Mouse (Mus musculus) stomach, embryonic 16.5 days (tissue): Measurements from ENCODE around the gene Ift81. TPM values are rescaled to one million over a fixed set of nuclear protein-coding genes. Genes with fewer than 3 reads are reported as not detected.

Experiments
- ATAC-seq: fragments of 200-750 bp; cut with Nextera tagmentation; 2 replicates; pipeline ENCODE4 v1.8.0; 2017; ENCODE audit warnings: moderate number of reproducible peaks, moderate TSS enrichment; ENCODE audit not compliant: insufficient read depth, low FRiP score
- H3K27ac ChIP-seq: fragments of 300-500 bp; sonication (generic); 2 replicates; pipeline ENCODE4 v1.5.1; 2014; ENCODE audit warnings: low read length
- H3K27me3 ChIP-seq: fragments of 300-500 bp; sonication (generic); 2 replicates; pipeline ENCODE4 v1.6.1; 2014; ENCODE audit warnings: low read length, control low read depth, mixed read lengths; ENCODE audit not compliant: control insufficient read depth, insufficient read depth
- H3K36me3 ChIP-seq: fragments of 300-500 bp; sonication (generic); 2 replicates; pipeline ENCODE4 v1.6.1; 2014; ENCODE audit warnings: low read length; ENCODE audit not compliant: control insufficient read depth, insufficient read depth
- H3K4me1 ChIP-seq: fragments of 300-500 bp; sonication (generic); 2 replicates; pipeline ENCODE4 v1.6.1; 2014; ENCODE audit warnings: low read length, control low read depth, mixed read lengths; ENCODE audit not compliant: control insufficient read depth, insufficient read depth
- H3K4me2 ChIP-seq: fragments of 300-500 bp; sonication (generic); 2 replicates; pipeline ENCODE4 v1.6.1; 2014; ENCODE audit warnings: low read depth, low read length, mixed read lengths
- H3K4me3 ChIP-seq: fragments of 300-500 bp; sonication (generic); replicated peaks from 2 replicates; pipeline ENCODE4 v1.5.1; 2014; ENCODE audit warnings: mild to moderate bottlenecking, low read length
- H3K9ac ChIP-seq: fragments of 300-500 bp; sonication (generic); 2 replicates; pipeline ENCODE4 v1.6.1; 2014; ENCODE audit warnings: low read length
- H3K9me3 ChIP-seq: fragments of 300-500 bp; sonication (generic); replicated peaks from 2 replicates; pipeline ENCODE4 v1.6.1; 2016; ENCODE audit warnings: low read length, control low read depth; ENCODE audit not compliant: control insufficient read depth
- WGBS: fragments of 180-500 bp; shearing (Covaris S2); extraction: QIAGEN DNeasy Blood & Tissue Kit; methylation state at CpG from one replicate; pipeline ENCODE4 v1.1.7; 2014; 5-methylcytosine and 5-hydroxymethylcytosine counted together
- polyA plus RNA-seq: library from polyadenylated mRNA; unstranded; fragments of >200 nt; fragmentation: Nextera tagmentation; extraction: Ambion mirVana; gene quantifications from 2 replicates; pipeline ENCODE4 v1.2.1, GENCODE M21; 2015

Gene Ift81
- polyA plus RNA-seq, 1 experiment from 2014 or later = 36.0 TPM

DNA sequence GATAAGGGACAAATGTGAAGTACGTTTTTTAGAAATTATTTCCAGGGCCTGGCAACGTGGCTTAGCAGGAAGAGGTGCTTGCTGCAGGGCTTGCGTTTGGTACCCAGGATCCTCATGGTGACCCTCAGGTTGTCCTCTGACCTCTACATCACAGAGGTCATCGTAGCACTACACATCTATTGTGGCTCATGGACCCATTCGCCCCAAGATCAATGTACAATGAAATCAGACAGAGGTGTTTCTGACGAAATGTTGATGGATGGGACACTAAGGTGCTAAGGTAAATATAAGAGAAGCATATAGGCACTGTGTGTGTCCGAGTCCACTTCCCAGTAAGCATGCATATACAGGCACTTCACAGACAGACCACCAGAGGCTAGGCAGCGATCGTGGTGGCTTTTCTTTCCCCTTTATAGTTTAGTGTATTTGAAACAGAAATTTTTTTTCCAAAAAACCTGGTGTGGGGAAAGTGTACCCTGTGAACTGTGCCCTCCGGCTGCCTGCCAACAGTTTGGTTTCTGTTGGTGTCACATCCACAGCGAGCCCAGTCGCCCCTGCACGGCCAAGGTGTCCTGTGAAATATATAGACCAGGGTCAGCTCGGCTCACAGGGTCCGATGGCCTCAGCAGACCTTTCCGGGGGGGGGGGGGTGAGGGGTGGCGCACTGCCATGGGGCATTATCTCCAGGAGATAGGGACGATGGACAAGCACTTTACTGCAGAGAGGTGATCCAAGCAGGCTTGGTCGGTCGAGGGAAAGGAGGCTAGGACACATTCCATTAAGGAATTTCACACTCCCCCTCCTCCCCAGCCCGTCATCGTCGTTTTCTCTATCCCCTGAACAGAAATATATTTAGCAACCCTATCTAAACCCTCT lies 93.8 kb downstream of the Ift81 start:
- Histone ChIP-seq H3K27me3 (no peaks in the 10 kb centered on the region), H3K27ac (no peak overlapping the region), H3K4me2 (no peak overlapping the region), H3K4me3 (no peak overlapping the region), H3K4me1 (peaks cover 18% of the 10 kb centered on the region), H3K36me3 (no peaks in the 10 kb centered on the region), H3K9me3 (no peaks in the 10 kb centered on the region), H3K9ac (no peak overlapping the region)
- ATAC-seq = no peak
- 40% methylated on average over 23 of the region's 23 CpGs for WGBS

DNA sequence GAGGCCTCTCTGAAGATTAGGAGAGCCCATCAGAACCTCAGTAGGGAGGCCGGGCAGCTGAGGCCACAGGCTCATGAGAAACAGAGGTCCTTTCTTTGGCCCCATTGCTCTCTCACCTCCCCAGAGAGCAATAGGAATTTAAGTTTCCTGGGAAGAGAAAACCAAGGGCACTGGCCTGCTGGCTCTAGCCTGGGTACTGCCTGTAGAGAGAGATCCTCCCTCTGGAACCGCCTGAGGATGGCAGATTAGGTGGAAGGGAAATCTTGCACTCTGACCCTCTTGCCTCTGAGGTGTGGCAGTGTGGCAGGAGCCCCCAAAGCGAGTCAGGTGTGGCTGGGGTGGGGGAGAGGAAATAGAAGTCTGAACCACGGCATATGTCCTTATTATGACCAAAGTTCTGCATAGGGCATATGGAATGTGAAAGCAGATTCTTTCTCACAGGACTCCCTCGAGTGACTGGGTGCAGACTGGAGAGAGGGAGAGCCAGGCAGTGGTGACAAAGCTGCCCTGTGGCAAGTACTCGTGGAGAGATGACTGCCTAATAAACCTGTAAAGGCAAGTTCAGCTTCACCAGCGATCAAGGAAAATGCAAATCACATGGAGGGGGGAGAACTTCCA lies 95.2 kb downstream of the Ift81 start:
- no peak for ATAC-seq
- Histone ChIP-seq H3K9me3 (no peaks in the 10 kb centered on the region), H3K27me3 (no peaks in the 10 kb centered on the region), H3K36me3 (no peaks in the 10 kb centered on the region), H3K4me2 (no peak overlapping the region), H3K27ac (peak overlapping the region; percentile 11; the same call in 1 of the 2 replicates), H3K4me1 (peaks cover 12% of the 10 kb centered on the region), H3K9ac (no peak overlapping the region), H3K4me3 (no peak overlapping the region)
- WGBS = 43% methylated on average over 7 of the region's 7 CpGs

DNA sequence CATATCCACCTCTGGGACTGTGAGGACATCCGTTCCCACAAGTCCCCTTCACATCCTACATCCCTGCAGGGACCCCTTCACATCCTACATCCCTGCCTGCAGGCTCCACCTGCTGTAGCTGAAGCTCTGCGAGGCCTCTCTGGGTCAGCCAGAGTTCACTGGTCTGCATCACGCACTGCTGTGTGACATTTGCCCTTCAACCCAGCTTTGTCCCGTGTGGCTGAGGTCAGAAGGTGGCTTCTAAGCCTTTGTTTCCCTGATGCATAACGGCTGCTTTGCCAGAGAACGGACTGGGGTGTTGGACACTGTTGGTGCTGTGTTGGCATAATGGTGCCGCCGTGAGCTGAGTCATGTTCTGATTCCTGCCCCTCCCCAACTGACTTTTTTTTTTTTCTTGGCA lies 96.1 kb downstream of the Ift81 start:
- no peaks in the 10 kb centered on the region for H3K27me3 ChIP-seq
- H3K9me3 ChIP-seq = no peaks in the 10 kb centered on the region
- no peak overlapping the region for H3K27ac ChIP-seq
- 25% methylated on average over 8 of the region's 8 CpGs for WGBS
- H3K4me2 ChIP-seq = no peak overlapping the region
- peaks cover 19% of the 10 kb centered on the region for H3K4me1 ChIP-seq
- H3K36me3 ChIP-seq = no peaks in the 10 kb centered on the region
- ATAC-seq = no peak
- no peak overlapping the region for H3K9ac ChIP-seq
- no peak overlapping the region for H3K4me3 ChIP-seq

DNA sequence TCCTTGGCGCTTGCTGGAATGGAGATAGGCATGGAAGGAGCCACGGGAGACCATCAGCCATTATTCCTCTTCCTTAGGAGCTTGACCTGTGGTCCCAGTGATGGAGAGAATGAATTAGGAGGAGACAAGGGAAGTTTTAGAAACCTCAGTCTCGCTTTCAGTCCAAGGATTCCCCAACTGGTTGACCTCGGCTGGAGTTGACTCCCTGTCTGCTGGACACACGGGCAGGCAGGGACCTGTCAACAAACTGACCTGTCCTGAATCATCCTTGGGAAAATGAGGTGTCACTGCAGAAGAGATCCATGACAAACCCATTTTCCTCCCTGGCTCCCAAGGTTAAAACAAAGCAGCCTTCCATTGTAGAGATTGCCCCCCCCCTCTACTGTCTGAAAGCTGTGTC lies 97.4 kb downstream of the Ift81 start:
- Histone ChIP-seq H3K4me2 (no peak overlapping the region), H3K27ac (no peak overlapping the region), H3K36me3 (no peaks in the 10 kb centered on the region), H3K4me3 (no peak overlapping the region), H3K4me1 (peaks cover 21% of the 10 kb centered on the region), H3K9ac (no peak overlapping the region), H3K27me3 (no peaks in the 10 kb centered on the region), H3K9me3 (no peaks in the 10 kb centered on the region)
- 85% methylated on average over 5 of the region's 5 CpGs for WGBS
- ATAC-seq = no peak

DNA sequence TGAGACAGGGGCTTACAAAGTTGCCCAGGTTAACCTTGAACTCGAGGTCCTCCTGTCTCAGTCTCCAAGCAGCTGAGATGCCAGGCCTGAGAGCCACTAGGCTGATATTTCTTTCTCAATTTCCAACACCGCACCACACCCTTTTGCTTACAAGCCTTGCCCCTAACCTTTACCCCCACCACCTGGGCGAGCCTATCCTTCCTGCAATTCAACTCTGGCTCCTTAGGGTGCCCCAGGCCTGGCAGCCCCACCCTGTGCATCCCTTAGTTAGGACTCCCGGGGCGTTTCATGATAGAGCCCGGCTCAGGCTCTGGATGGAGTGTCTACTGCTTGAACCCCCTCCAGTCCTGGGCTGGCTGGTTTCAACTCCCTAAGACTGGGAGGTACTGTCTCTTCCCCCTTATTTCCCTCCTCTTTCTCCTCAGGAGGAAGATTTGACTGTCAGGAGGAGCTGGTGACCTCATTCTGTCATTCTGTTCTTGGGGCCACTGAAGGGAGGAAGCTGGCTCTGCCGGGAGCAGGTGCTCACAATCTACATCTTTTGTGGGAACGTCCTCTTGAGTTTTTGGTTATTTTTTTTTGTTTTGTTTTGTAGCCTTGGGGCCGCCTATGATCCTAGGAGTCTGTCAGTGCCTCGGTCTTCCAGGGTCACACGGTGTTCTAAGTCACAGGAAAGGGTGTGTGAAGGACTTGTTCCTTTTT lies 98.1 kb downstream of the Ift81 start:
- 70% methylated on average over 11 of the region's 11 CpGs for WGBS
- Histone ChIP-seq H3K4me3 (no peak overlapping the region), H3K9ac (no peak overlapping the region), H3K27me3 (no peaks in the 10 kb centered on the region), H3K4me2 (no peak overlapping the region), H3K4me1 (peaks cover 28% of the 10 kb centered on the region), H3K27ac (no peak overlapping the region), H3K36me3 (no peaks in the 10 kb centered on the region), H3K9me3 (no peaks in the 10 kb centered on the region)
- ATAC-seq = peak; percentile 18; the same call in 1 of the 2 replicates

DNA sequence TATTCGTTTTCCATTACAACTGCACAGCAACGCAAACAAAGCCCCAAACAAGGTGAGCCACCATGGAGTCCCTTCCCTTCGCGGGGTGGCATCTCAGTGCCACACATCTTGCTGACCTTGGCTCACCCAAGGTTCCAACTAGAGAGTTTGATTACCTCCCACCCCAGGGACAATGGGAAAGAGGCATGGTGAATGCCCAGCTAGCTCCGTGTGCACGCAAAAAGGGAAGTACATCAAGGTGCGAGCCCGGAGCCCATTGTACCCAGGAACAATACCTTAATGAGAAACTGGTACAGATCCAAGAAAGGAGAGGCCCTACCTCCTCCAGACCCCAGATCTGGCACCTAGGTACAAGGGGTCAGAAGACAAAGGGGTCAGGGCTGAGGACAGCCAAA lies 100.2 kb downstream of the Ift81 start:
- Histone ChIP-seq H3K9ac (no peak overlapping the region), H3K4me3 (no peak overlapping the region), H3K4me1 (peaks cover 32% of the 10 kb centered on the region), H3K36me3 (no peaks in the 10 kb centered on the region), H3K4me2 (peak overlapping the region; percentile 24), H3K9me3 (no peaks in the 10 kb centered on the region), H3K27ac (no peak overlapping the region), H3K27me3 (no peaks in the 10 kb centered on the region)
- 37% methylated on average over 8 of the region's 8 CpGs for WGBS
- no peak for ATAC-seq

DNA sequence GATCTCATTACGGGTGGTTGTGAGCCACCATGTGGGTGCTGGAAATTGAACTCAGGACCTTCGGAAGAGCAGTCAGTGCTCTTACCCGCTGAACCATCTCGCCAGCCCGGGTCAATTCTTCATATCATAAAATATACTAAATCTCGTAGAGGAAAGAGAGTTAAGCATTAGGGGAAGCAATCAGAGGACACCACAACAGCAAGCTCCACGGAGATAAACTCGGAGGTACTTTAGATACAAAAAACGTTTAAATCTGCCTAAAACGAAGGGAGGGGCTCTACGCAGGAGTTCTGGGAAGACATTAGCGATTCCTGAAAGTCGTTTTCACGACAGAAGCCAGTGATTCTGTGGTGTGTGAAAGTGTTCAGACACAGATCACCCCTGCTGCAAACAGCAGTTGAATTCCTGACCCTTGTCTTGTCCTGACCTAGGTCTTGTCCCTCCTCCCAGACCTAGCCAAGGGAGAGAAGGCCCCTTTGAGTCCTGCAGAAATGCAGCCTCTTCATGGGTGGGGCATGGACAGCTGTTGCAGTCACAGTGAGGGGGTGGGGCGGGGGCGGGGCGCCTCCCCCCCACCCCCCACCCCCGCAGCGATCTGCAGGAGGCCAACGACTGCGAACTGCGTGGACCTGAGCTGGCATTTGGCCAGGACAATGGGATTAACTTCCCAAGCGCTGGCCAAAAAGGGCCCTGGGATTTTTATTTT lies 100.7 kb downstream of the Ift81 start:
- Histone ChIP-seq H3K9ac (peak overlapping the region; percentile 42; the same call in 1 of the 2 replicates), H3K27ac (0 out of 2 replicates have a peak overlapping the region, but pooled peaks have one; percentile 17), H3K9me3 (no peaks in the 10 kb centered on the region), H3K4me2 (peak overlapping the region; percentile 24), H3K27me3 (no peaks in the 10 kb centered on the region), H3K4me3 (no peak overlapping the region), H3K36me3 (no peaks in the 10 kb centered on the region), H3K4me1 (peaks cover 27% of the 10 kb centered on the region)
- 45% methylated on average over 22 of the region's 23 CpGs for WGBS
- no peak for ATAC-seq

DNA sequence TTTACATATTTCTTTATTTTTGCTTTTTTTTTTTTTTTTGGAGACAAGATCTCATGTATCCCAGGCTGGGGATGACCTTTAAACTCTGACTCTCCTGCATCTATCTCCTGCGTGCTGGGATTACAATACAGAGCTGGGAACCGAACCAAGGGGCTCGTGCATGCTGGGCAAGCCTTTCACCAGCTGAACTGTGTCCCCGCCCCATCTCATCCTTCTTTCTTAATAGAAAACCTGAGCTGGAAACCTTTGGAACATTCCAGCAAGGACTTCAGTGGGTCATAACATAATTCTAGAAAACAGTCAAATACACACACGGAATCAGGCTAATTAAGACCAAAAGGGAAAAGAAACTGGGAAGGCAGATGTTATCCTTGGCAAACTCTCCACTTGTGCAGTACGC lies 102.3 kb downstream of the Ift81 start:
- no peak overlapping the region for H3K4me3 ChIP-seq
- 59% methylated on average over 6 of the region's 6 CpGs for WGBS
- no peaks in the 10 kb centered on the region for H3K36me3 ChIP-seq
- H3K9ac ChIP-seq = no peak overlapping the region
- no peaks in the 10 kb centered on the region for H3K27me3 ChIP-seq
- ATAC-seq = no peak
- no peak overlapping the region for H3K4me2 ChIP-seq
- peaks cover 25% of the 10 kb centered on the region for H3K4me1 ChIP-seq
- no peaks in the 10 kb centered on the region for H3K9me3 ChIP-seq
- H3K27ac ChIP-seq = peak overlapping the region; percentile 78
